Mouse (Mus musculus): ENCODE results near the gene Ror2.

DNA sequence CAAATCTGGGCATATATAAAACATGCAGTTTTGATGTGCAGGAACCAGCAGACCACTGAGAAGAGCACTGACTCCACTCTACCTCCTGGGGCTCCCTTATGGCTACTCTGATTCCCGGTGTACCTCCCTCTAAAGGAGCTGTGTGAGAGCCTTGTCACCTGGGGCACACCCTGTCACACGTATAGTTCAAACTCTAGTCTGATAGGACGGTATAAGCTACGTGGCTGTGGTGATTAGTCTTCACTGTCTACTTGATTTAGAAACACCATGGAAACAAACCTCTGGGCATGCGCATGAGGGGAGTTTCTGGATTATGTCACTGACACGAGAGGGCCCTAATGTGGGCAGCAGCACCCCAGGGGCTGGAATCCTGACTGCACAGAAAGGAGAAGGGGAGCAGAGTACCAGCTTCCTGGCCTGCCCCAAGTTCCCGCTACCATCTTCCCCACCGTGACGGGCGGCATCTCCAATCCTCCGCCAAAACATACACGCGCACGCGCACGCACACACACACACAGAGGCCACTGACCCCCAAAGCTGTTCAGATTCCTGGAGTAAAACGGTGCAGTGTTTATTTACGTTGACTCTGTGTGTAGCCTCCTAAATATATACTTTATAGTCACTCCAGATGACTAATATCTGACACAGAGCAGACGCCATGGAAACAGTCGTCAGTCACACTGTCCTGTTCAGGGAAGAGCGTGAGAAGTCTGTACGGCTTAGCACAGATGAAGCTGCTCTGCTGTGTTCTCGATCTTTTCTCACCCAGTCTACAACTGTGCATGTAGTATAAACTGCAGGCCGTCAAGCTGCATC is 37.1 kb downstream of the Ror2 start:
- TF ChIP-seq GATA1 (IDR thresholded peaks at IDR 0.05; ENCODE audit: borderline replicate concordance, low read length) (no peak), FLI1 (IDR thresholded peaks at IDR 0.05; ENCODE audit: low read length) (no peak)

All from megakaryocyte, embryonic 14.5 days (primary cell).